Mouse (Mus musculus) c-Kit-positive CD71-negative TER-119-negative erythroid progenitor cells, embryonic 14.5 days (primary cell): Measurements from ENCODE around the gene Abhd17a.
A peak's percentile ranks its signal among the peaks of the same experiment; 100 is the strongest.

Experiments used
- DNase-seq: peaks from one replicate; pipeline ENCODE4 v3.0.0-alpha.2; 2013; ENCODE audit warnings: low read depth

Gene Abhd17a

DNA sequence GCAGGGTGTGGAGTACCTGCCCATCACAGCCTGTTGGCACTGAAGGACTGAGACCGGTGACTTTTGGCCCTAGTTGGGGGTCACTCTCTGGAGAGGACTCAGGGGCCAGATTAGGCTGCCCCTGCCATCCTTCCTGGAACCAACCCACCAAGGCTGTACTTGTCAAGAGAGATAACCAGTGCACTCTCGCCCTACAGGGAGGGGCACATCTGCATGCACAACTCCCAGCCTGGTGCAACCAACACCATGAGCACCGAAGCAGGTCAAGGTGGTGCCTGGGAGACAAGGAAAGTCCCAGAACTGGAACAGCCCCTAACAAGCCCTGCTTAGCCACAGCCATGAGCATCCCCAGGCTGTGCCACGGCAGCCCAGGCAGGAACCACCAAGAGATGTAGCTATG is 43.2 kb downstream of the Abhd17a start:
- DNase-seq, result no peak

DNA sequence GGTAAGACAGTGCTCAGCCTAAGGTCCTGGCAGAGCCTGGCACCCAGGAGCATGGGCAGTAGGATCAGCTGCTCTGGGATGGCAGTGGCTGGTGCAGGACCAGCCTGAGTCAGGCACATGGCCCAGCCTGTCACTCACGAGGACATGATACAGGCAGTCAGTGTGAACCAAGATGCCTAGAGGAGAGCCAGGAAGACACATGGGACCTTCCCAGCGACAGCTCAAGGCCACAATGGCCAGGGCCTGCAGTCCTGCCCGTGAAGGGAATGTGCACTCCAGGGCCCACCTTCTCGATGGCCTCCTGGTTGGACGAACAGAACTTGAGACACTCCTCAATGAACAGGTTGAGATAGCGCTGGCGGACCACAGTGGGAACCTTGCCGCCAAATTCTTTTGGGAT is 44.6 kb downstream of the Abhd17a start:
- DNase-seq, result no peak

DNA sequence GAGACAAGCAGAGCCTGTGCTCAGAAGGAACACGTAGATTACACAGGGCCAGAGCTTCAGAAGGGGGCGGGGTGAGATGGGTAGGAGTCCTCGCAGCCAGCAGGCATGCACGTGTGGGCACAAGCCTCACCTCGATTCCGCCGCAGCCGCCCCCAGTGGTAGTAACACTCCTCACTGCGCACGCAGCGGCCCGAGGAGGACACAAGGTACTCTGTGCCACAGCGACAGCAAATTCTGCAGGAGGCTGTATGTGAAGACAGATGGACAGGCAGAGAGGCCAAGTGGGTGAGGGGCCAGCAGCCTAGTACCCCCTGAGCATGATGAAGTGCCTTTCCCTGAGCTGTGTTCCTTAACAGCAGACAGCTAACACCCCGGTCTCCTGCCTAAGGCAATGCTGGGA is 46.3 kb downstream of the Abhd17a start:
- DNase-seq, result no peak

DNA sequence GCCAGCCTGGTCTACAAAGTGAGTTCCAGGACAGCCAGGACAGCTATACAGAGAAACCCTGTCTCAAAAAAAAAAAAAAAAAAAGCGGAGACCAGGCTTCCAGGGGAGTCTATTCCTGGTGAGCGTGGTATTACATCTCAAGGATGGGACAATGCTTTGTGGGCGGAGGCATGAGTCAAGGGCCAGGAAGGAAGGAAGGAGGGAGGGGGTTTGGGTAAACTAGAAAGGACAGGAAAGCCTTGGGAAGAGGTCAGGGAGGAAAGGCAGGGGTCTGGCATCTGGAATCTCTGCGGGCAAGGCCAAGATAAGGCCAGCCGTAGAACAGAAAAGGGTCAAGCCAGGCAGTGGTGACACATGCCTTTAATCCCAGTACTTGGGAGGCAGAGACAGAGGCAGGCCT is 50.6 kb downstream of the Abhd17a start:
- DNase-seq, result no peak

DNA sequence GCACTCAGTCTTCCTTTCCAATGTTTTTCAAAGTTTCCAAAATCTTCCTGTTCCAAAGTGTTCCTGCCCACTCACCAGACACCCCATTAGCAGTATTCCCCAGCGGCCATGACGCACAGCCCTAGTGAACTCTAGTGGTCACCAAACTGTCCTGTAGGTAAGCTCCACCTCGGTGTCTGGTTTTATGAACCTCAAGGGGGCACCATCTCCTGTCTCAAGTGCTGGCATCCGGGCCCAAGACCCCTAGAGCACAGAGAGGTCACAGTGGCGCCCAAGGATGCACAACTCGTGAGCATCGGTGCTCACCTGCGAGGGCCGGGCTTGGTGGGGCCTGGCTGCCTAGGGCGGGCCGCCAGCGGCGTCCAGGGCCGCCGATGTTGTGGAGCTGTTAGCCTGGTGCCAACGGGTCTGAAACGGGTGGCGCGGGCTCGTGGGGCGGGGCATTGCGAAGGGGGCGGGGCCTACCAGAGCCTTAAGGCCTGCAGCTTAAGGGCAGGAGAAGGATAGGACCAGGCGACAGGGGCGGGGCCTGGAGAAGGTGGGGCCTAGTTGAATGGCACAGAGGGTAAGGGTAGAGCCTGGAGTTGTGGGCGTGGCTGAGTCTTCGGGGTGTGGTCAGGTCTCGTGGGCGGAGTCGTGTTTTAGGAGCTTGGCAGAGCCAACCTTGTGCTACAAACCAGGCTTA is 51.3 kb downstream of the Abhd17a start, which contains the start of gene Atp8b3:
TSS of gene Atp8b3 (minus strand) at position 415 of the 685 bp plus-strand sequence.
- DNase-seq, result peak; percentile 99

DNA sequence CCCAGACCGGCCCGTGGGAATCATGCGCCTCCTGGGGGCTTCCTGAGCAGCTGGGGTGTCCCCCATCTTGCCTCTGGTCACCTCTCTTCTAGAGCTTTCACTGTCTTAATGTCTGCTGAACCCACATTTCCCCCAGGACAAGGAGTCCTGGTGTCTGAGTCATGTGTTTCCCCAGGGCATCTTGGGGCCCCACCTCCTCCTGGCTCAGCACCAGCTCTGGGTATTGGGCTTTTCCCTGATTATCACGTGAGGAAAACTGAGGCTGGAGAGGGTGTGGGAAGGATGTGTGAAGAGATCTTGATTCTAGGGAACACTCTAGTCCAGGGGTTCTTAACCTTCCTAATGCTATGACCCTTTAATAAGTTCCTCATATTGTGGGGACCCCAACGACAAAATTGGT is 52.0 kb downstream of the Abhd17a start:
- no peak for DNase-seq

DNA sequence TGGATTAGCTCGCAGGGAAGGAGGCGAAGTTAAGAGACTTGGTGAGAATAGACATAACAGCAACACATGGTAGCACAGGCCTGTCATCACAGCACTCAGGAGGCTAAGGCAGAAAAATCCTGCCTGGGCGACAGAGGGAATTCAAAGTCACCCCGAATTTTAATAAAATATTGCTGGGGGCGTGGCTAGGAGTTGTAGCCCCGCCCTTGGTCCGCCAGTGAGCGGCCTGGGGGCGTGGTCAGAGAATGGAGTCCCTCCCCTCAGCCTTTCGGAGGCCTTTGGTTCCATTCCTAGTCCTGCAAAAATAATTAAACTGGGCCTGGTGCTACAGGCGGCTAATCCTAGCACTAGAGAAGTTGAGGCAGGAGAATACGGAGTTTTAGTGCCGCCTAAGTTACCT is 54.4 kb downstream of the Abhd17a start:
- DNase-seq, result no peak

DNA sequence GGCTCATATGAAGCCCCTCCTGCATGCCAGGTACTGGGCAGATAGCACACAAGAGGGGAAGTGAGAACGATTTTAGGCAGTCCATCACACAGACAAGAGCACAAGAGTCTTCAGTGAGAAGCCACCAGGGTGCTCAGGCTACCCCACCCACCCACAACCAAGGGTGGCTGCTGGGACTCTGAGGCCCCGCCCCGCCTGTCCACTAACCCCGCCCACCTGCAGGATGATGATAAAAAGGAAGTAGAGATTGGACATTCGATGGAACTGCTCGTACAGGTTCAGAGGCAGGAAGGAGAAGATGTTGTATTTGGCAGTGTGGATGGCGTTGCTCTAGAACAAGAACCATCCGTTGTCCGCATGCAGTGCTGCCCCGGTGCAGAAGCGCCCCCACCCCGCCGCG is 55.1 kb downstream of the Abhd17a start:
- DNase-seq, result no peak

DNA sequence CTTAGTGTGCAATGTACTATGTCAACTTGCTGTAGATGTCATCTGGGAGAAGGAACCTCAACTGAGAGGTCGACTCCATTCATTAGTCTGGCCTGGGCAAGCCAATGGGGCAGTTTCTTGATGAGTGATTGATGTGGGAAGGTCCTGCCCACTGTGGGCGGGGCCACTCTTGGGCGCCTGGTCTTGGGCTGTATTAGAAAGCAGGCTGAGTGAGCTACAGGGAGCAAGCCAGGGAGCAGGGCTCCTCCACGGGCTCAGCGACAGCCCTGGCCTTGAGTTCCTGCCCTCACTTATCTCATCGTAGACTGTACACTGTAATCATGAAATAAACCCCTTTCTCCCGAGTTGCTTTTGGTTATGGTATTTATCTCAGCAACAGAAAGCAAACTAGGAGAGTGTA is 56.4 kb downstream of the Abhd17a start:
- no peak for DNase-seq
